Mouse (Mus musculus) heart, embryonic 11.5 days (tissue): Measurements from ENCODE around the gene Cacng2. TPM values are rescaled to one million over a fixed set of nuclear protein-coding genes. Genes with fewer than 3 reads are reported as not detected.

Experiments
- ATAC-seq: fragments of 200-750 bp; cut with Nextera tagmentation; replicated peaks from 2 replicates; pipeline ENCODE4 v1.8.0; 2017; ENCODE audit warnings: moderate library complexity; ENCODE audit not compliant: insufficient number of reproducible peaks, low FRiP score, low TSS enrichment
- H3K27ac ChIP-seq: fragments of 300-500 bp; sonication (generic); 2 replicates; pipeline ENCODE4 v1.5.1; 2014; ENCODE audit warnings: mild to moderate bottlenecking, low read depth, low read length
- H3K27me3 ChIP-seq: fragments of 300-500 bp; sonication (generic); 2 replicates; pipeline ENCODE4 v1.6.1; 2014; ENCODE audit warnings: mild to moderate bottlenecking, low read length, mixed read lengths; ENCODE audit not compliant: control insufficient read depth, insufficient read depth
- H3K36me3 ChIP-seq: fragments of 300-500 bp; sonication (generic); 2 replicates; pipeline ENCODE4 v1.6.1; 2014; ENCODE audit warnings: mild to moderate bottlenecking, low read length, moderate library complexity, mixed read lengths; ENCODE audit not compliant: control insufficient read depth, insufficient read depth
- H3K4me1 ChIP-seq: fragments of 300-500 bp; sonication (generic); 2 replicates; pipeline ENCODE4 v1.6.1; 2014; ENCODE audit warnings: low read length; ENCODE audit not compliant: control insufficient read depth, insufficient read depth
- H3K4me2 ChIP-seq: fragments of 300-500 bp; sonication (generic); 2 replicates; pipeline ENCODE4 v1.6.1; 2014; ENCODE audit warnings: mild to moderate bottlenecking, moderate library complexity
- H3K4me3 ChIP-seq: fragments of 300-500 bp; sonication (generic); 2 replicates; pipeline ENCODE4 v1.5.1; 2014; ENCODE audit warnings: low read depth, low read length
- H3K9ac ChIP-seq: fragments of 300-500 bp; sonication (generic); 2 replicates; pipeline ENCODE4 v1.6.1; 2014; ENCODE audit warnings: mild to moderate bottlenecking, low read depth, low read length, moderate library complexity
- H3K9me3 ChIP-seq: fragments of 300-500 bp; sonication (generic); replicated peaks from 2 replicates; pipeline ENCODE4 v1.6.1; 2016; ENCODE audit warnings: low read length; ENCODE audit not compliant: control insufficient read depth
- WGBS: fragments of 180-500 bp; shearing (Covaris S2); extraction: QIAGEN DNeasy Blood & Tissue Kit; methylation state at CpG from one replicate; pipeline ENCODE4 v1.1.7; 2014; ENCODE audit not compliant: insufficient replicate concordance; 5-methylcytosine and 5-hydroxymethylcytosine counted together
- polyA plus RNA-seq: library from polyadenylated mRNA; unstranded; fragments of >200 nt; fragmentation: Nextera tagmentation; extraction: Ambion mirVana; gene quantifications from 2 replicates; pipeline ENCODE4 v1.2.1, GENCODE M21; 2014

Gene Cacng2
- polyA plus RNA-seq, 1 experiment from 2014 or later, result 0.06 TPM

GRCm38 (mm10) chr15:78078776-78079628, 40.8 kb downstream of the Cacng2 start:
- ATAC-seq, result no peak
- 70% methylated on average over 15 of the region's 15 CpGs for WGBS

GRCm38 (mm10) chr15:78078206-78078605, 41.6 kb downstream of the Cacng2 start:
- H3K4me3 ChIP-seq, result no peak overlapping the region
- no peaks in the 10 kb centered on the region for H3K9me3 ChIP-seq
- no peak overlapping the region for H3K9ac ChIP-seq
- no peak overlapping the region for H3K4me2 ChIP-seq
- no peak for ATAC-seq
- no peaks in the 10 kb centered on the region; the same call in 1 of the 2 replicates for H3K27me3 ChIP-seq
- 69% methylated on average over 5 of the region's 5 CpGs for WGBS
- no peaks in the 10 kb centered on the region for H3K4me1 ChIP-seq
- no peaks in the 10 kb centered on the region for H3K36me3 ChIP-seq
- no peak overlapping the region for H3K27ac ChIP-seq

More at GRCm38 (mm10) chr15:78078776-78079628, 40.8 kb downstream of the Cacng2 start:
- Histone ChIP-seq H3K27ac (no peak overlapping the region), H3K4me2 (no peak overlapping the region), H3K9ac (no peak overlapping the region), H3K9me3 (no peaks in the 10 kb centered on the region), H3K4me3 (no peak overlapping the region), H3K27me3 (no peaks in the 10 kb centered on the region; the same call in 1 of the 2 replicates), H3K4me1 (no peaks in the 10 kb centered on the region), H3K36me3 (no peaks in the 10 kb centered on the region)

- 28% methylated on average over 3 of the region's 3 CpGs for WGBS
- Histone ChIP-seq H3K9ac (no peak overlapping the region), H3K9me3 (no peaks in the 10 kb centered on the region), H3K27ac (no peak overlapping the region), H3K27me3 (no peaks in the 10 kb centered on the region), H3K4me2 (no peak overlapping the region), H3K4me3 (no peak overlapping the region), H3K4me1 (no peaks in the 10 kb centered on the region), H3K36me3 (no peaks in the 10 kb centered on the region)
- ATAC-seq, result no peak
These were observed 43.9 kb downstream of the Cacng2 start for GRCm38 (mm10) chr15:78075921-78076320.

- WGBS, result 81% methylated on average over 7 of the region's 7 CpGs
- H3K36me3 ChIP-seq, result no peaks in the 10 kb centered on the region
- H3K4me3 ChIP-seq, result no peak overlapping the region
- no peaks in the 10 kb centered on the region for H3K27me3 ChIP-seq
- no peak overlapping the region for H3K27ac ChIP-seq
- no peak overlapping the region for H3K4me2 ChIP-seq
- no peaks in the 10 kb centered on the region for H3K4me1 ChIP-seq
- H3K9me3 ChIP-seq, result no peaks in the 10 kb centered on the region
- H3K9ac ChIP-seq, result no peak overlapping the region
- ATAC-seq, result no peak
These were observed 46.7 kb downstream of the Cacng2 start for GRCm38 (mm10) chr15:78073109-78073508.

- Histone ChIP-seq H3K4me2 (no peak overlapping the region), H3K4me1 (no peaks in the 10 kb centered on the region), H3K27me3 (no peaks in the 10 kb centered on the region), H3K9me3 (no peaks in the 10 kb centered on the region), H3K27ac (no peak overlapping the region), H3K36me3 (no peaks in the 10 kb centered on the region), H3K9ac (no peak overlapping the region), H3K4me3 (no peak overlapping the region)
- 4% methylated on average over 5 of the region's 5 CpGs for WGBS
- no peak for ATAC-seq
These were observed 53.4 kb downstream of the Cacng2 start for GRCm38 (mm10) chr15:78066475-78066874.

GRCm38 (mm10) chr15:78065541-78065940, 54.3 kb downstream of the Cacng2 start:
- Histone ChIP-seq H3K9ac (no peak overlapping the region), H3K27me3 (no peaks in the 10 kb centered on the region), H3K27ac (no peak overlapping the region), H3K9me3 (no peaks in the 10 kb centered on the region), H3K4me2 (no peak overlapping the region), H3K36me3 (no peaks in the 10 kb centered on the region), H3K4me1 (no peaks in the 10 kb centered on the region), H3K4me3 (no peak overlapping the region)
- WGBS, result 69% methylated on average over 5 of the region's 5 CpGs
- ATAC-seq, result no peak

GRCm38 (mm10) chr15:78064340-78064739, 55.5 kb downstream of the Cacng2 start:
- H3K4me1 ChIP-seq, result no peaks in the 10 kb centered on the region
- H3K27ac ChIP-seq, result no peak overlapping the region
- ATAC-seq, result no peak
- WGBS, result 37% methylated on average over 6 of the region's 6 CpGs
- H3K36me3 ChIP-seq, result no peaks in the 10 kb centered on the region
- H3K4me3 ChIP-seq, result no peak overlapping the region
- H3K4me2 ChIP-seq, result no peak overlapping the region
- no peaks in the 10 kb centered on the region for H3K27me3 ChIP-seq
- H3K9me3 ChIP-seq, result no peaks in the 10 kb centered on the region
- H3K9ac ChIP-seq, result no peak overlapping the region

- Histone ChIP-seq H3K9ac (no peak overlapping the region), H3K4me3 (no peak overlapping the region), H3K4me1 (no peaks in the 10 kb centered on the region), H3K27me3 (no peaks in the 10 kb centered on the region), H3K9me3 (no peaks in the 10 kb centered on the region), H3K36me3 (no peaks in the 10 kb centered on the region), H3K4me2 (no peak overlapping the region), H3K27ac (no peak overlapping the region)
- ATAC-seq, result no peak
- 64% methylated on average over 14 of the region's 14 CpGs for WGBS
These were observed 57.4 kb downstream of the Cacng2 start for GRCm38 (mm10) chr15:78062467-78062866.

- Histone ChIP-seq H3K9ac (no peak overlapping the region), H3K4me2 (no peak overlapping the region), H3K27ac (no peak overlapping the region), H3K9me3 (no peaks in the 10 kb centered on the region), H3K4me3 (no peak overlapping the region), H3K4me1 (no peaks in the 10 kb centered on the region), H3K36me3 (no peaks in the 10 kb centered on the region), H3K27me3 (no peaks in the 10 kb centered on the region)
- no peak for ATAC-seq
- 71% methylated on average over 1 of the region's 1 CpGs for WGBS
These were observed 62.9 kb downstream of the Cacng2 start for GRCm38 (mm10) chr15:78056930-78057329.
